In genomic region chr7:50162602-50163001, GRCm38 (mm10) we compare ENCODE assay signal across 19 mouse cellular contexts.
DNase-seq lines count a peak whose midpoint lies in the region; ATAC-seq lines count a peak whose summit lies in the region.
"Had no signal": no experiment of that assay in that cellular context is flagged by ENCODE, and none has a peak within 500 bp of the region (broad histone marks: within the 10 kb centered on the region; RNA-seq: fewer than 3 reads in every experiment).

No protein-coding gene starts in this region.

- H3K4me2 ChIP-seq in lung, embryonic 16.5 days (ENCODE audit: low read depth, low read length): no peak overlapping the region
- no peak overlapping the region for H3K4me2 ChIP-seq in midbrain, embryonic 14.5 days (ENCODE audit: low read length)
- H3K4me2 ChIP-seq: embryonic facial prominence, embryonic 12.5 days; hindbrain, embryonic 13.5 days had no signal

- no peak overlapping the region for H3K9ac ChIP-seq in lung, embryonic 16.5 days (ENCODE audit: low read length)
- H3K9ac ChIP-seq in midbrain, embryonic 14.5 days (replicated peaks; ENCODE audit: low read length): no peak overlapping the region
- H3K9ac ChIP-seq: embryonic facial prominence, embryonic 12.5 days; hindbrain, embryonic 13.5 days had no signal

- no peaks in the 10 kb centered on the region for H3K27me3 ChIP-seq in lung, embryonic 16.5 days (ENCODE audit: control insufficient read depth, insufficient read depth, low read depth, low read length)
- H3K27me3 ChIP-seq in midbrain, embryonic 14.5 days (ENCODE audit: control insufficient read depth, insufficient read depth, low read length): no peaks in the 10 kb centered on the region
- H3K27me3 ChIP-seq: embryonic facial prominence, embryonic 12.5 days; hindbrain, embryonic 13.5 days had no signal

- 0 out of 2 replicates have a peak, but pooled peaks cover 2% of the 10 kb centered on the region for H3K9me3 ChIP-seq in lung, embryonic 16.5 days (ENCODE audit: control insufficient read depth, low read length)
- H3K9me3 ChIP-seq in midbrain, embryonic 14.5 days (ENCODE audit: control insufficient read depth, low read length): peaks cover 10% of the 10 kb centered on the region; the same call in 1 of the 2 replicates
- H3K9me3 ChIP-seq: embryonic facial prominence, embryonic 12.5 days; heart, embryonic 10.5 days had no signal

- no peaks in the 10 kb centered on the region for H3K36me3 ChIP-seq in lung, embryonic 16.5 days (ENCODE audit: control insufficient read depth, insufficient read depth, low read length)
- no peaks in the 10 kb centered on the region for H3K36me3 ChIP-seq in midbrain, embryonic 14.5 days (ENCODE audit: control insufficient read depth, insufficient read depth, low read length)
- H3K36me3 ChIP-seq: embryonic facial prominence, embryonic 12.5 days; heart, embryonic 10.5 days; hindbrain, embryonic 13.5 days had no signal

- no peak for DNase-seq in frontal cortex, postnatal 25 days (ENCODE audit: low spot score in 2 of 2)
- peak; percentile 8 to 12 for DNase-seq in left cerebral cortex, adult 9 months (ENCODE audit: low spot score in 2 of 2)
- no peak for DNase-seq in left cerebral cortex, postnatal 4 days
- DNase-seq in lung, postnatal 25 days (ENCODE audit: low spot score): no peak
- peak; percentile 21 to 76 for DNase-seq in left cerebral cortex, postnatal 25 days (ENCODE audit: low spot score in 2 of 2)
- DNase-seq in midbrain, embryonic 14.5 days: no peak
- DNase-seq: adrenal gland, postnatal 10 days; cerebellum, adult 11-12 months; cerebellum, adult 9-10 months; cerebellum, postnatal 25 days; gastrocnemius, postnatal 36 days; heart, adult 18-20 months; heart, postnatal 10 days had no signal

- intact Hi-C loops in left cerebral cortex, postnatal 4 days (cut with DNase I): no loop called here
- intact Hi-C loops in left cerebral cortex, postnatal 25 days (cut with DNase I): loop anchor here (5.0 kb wide), 1 partner anchor 80 kb away; no protein-coding TSS in a partner anchor

- H3K27ac ChIP-seq in lung, embryonic 16.5 days (ENCODE audit: low read length): no peak overlapping the region
- H3K27ac ChIP-seq in midbrain, embryonic 14.5 days (replicated peaks; ENCODE audit: low read depth, low read length): no peak overlapping the region
- H3K27ac ChIP-seq: embryonic facial prominence, embryonic 12.5 days; heart, embryonic 10.5 days; hindbrain, embryonic 13.5 days had no signal

- ATAC-seq in frontal cortex, adult (ENCODE audit: low TSS enrichment): peak; percentile 93
- peak; percentile 66 for ATAC-seq in lung, embryonic 16.5 days (ENCODE audit: low read depth)
- ATAC-seq in midbrain, embryonic 14.5 days (ENCODE audit: low FRiP score, low TSS enrichment): no peak
- ATAC-seq: forebrain, embryonic 16.5 days had no signal

- H3K4me1 ChIP-seq in lung, embryonic 16.5 days (replicated peaks; ENCODE audit: control insufficient read depth, insufficient read depth, low read length): no peaks in the 10 kb centered on the region
- no peaks in the 10 kb centered on the region for H3K4me1 ChIP-seq in midbrain, embryonic 14.5 days (ENCODE audit: control insufficient read depth, insufficient read depth, low read length)
- H3K4me1 ChIP-seq: embryonic facial prominence, embryonic 12.5 days; heart, embryonic 10.5 days; hindbrain, embryonic 13.5 days had no signal

- 52% methylated on average over 5 of the region's 5 CpGs for WGBS in lung, embryonic 16.5 days
- 90% methylated on average over 5 of the region's 5 CpGs for WGBS in midbrain, embryonic 14.5 days

- H3K4me3 ChIP-seq in lung, embryonic 16.5 days (ENCODE audit: low read length): no peak overlapping the region
- no peak overlapping the region for H3K4me3 ChIP-seq in midbrain, embryonic 14.5 days (replicated peaks; ENCODE audit: low read depth, low read length)
- H3K4me3 ChIP-seq: embryonic facial prominence, embryonic 12.5 days; heart, embryonic 10.5 days; hindbrain, embryonic 13.5 days had no signal

Comparison
In these comparisons a context has a peak if more than half of its experiments do, and no peak if none do; other contexts are left out.
1. DNase-seq: peak in left cerebral cortex, adult 9 months (2 of 2) and left cerebral cortex, postnatal 25 days (2 of 2); none in frontal cortex, postnatal 25 days (0 of 2), left cerebral cortex, postnatal 4 days (single experiment), lung, postnatal 25 days (single experiment) and midbrain, embryonic 14.5 days (single experiment).